Comparison of ENCODE assay signal across 12 mouse cellular contexts in genomic region chr5:64780778-64781177, GRCm38 (mm10). TPM values are rescaled to one million over a fixed set of nuclear protein-coding genes. Genes with fewer than 3 reads are reported as not detected.
DNase-seq lines count a peak whose midpoint lies in the region; ATAC-seq and TF ChIP-seq lines count a peak whose summit lies in the region.
"Had no signal": no experiment of that assay in that cellular context is flagged by ENCODE, and none has a peak within 500 bp of the region (broad histone marks: within the 10 kb centered on the region; RNA-seq: fewer than 3 reads in every experiment).

No protein-coding gene starts in this region.

- H3K9me3 ChIP-seq in G1E (replicated peaks), result no peaks in the 10 kb centered on the region
- no peaks in the 10 kb centered on the region for H3K9me3 ChIP-seq in liver, embryonic 13.5 days (replicated peaks)
- H3K9me3 ChIP-seq: forebrain, embryonic 15.5 days; heart, embryonic 15.5 days had no signal

- DNase-seq in B cell, adult 2 months, result peak; percentile 62 to 70
- peak; percentile 31 for DNase-seq in G1E (ENCODE audit: low spot score)
- no peak for DNase-seq in liver, embryonic 13.5 days
- peak; percentile 45 to 60 for DNase-seq in natural killer cell, adult 2 months (ENCODE audit: low spot score in 2 of 2)
- no peak for DNase-seq in layer of hippocampus, postnatal 25 days (ENCODE audit: extremely low spot score in 1 of 2, low spot score in 1 of 2)
- no peak for DNase-seq in frontal cortex, postnatal 14 days (ENCODE audit: low spot score in 2 of 2)
- DNase-seq in left cerebral cortex, adult 18-20 months (ENCODE audit: low spot score in 2 of 2), result no peak
- DNase-seq in testis, postnatal 10 days (ENCODE audit: low spot score), result no peak
- DNase-seq: cerebellum, postnatal 14 days; kidney, adult 18-20 months had no signal

- no peak overlapping the region for H3K4me3 ChIP-seq in G1E (ENCODE audit: low read depth, low read length)
- H3K4me3 ChIP-seq in liver, embryonic 13.5 days (replicated peaks), result no peak overlapping the region
- H3K4me3 ChIP-seq: forebrain, embryonic 15.5 days; heart, embryonic 15.5 days had no signal

- no peak overlapping the region; the same call in 1 of the 2 replicates for H3K9ac ChIP-seq in liver, embryonic 13.5 days
- H3K9ac ChIP-seq: forebrain, embryonic 15.5 days; heart, embryonic 15.5 days had no signal

- ATAC-seq in G1E (ENCODE audit: extremely low read depth, insufficient number of reproducible peaks, low FRiP score, poor library complexity, severe bottlenecking), result no peak; the same call in 1 of the 2 replicates
- no peak for ATAC-seq in liver, embryonic 13.5 days (ENCODE audit: low read depth)
- ATAC-seq: forebrain, embryonic 15.5 days had no signal

- 16% methylated on average over 7 of the region's 7 CpGs for WGBS in liver, embryonic 13.5 days (ENCODE audit: insufficient replicate concordance)

- no peak for TF ChIP-seq CTCF in G1E (IDR thresholded peaks at IDR 0.05; ENCODE audit: low read depth, low read length)

- 0 out of 2 replicates have a peak overlapping the region, but pooled peaks have one; percentile 20 for H3K4me2 ChIP-seq in liver, embryonic 13.5 days
- H3K4me2 ChIP-seq: forebrain, embryonic 15.5 days; heart, embryonic 15.5 days had no signal

- H3K27ac ChIP-seq in liver, embryonic 13.5 days, result peak overlapping the region; percentile 11; the same call in 1 of the 2 replicates
- H3K27ac ChIP-seq: forebrain, embryonic 15.5 days; heart, embryonic 15.5 days had no signal

- H3K36me3 ChIP-seq in G1E (replicated peaks), result no peaks in the 10 kb centered on the region
- H3K36me3 ChIP-seq in liver, embryonic 13.5 days, result no peaks in the 10 kb centered on the region
- H3K36me3 ChIP-seq: forebrain, embryonic 15.5 days; heart, embryonic 15.5 days had no signal

- H3K4me1 ChIP-seq in G1E (ENCODE audit: insufficient read depth, low read depth, low read length), result peaks cover 23% of the 10 kb centered on the region
- H3K4me1 ChIP-seq in liver, embryonic 13.5 days (replicated peaks), result peaks cover 21% of the 10 kb centered on the region
- H3K4me1 ChIP-seq: forebrain, embryonic 15.5 days; heart, embryonic 15.5 days had no signal

- H3K27me3 ChIP-seq in G1E (ENCODE audit: insufficient read depth, low read length), result no peaks in the 10 kb centered on the region; the same call in 1 of the 2 replicates
- H3K27me3 ChIP-seq in liver, embryonic 13.5 days, result no peaks in the 10 kb centered on the region
- H3K27me3 ChIP-seq: forebrain, embryonic 15.5 days; heart, embryonic 15.5 days had no signal

RNA-seq across cellular contexts. Expression of gene Klf3, which starts 22.4 kb away (rescaled TPM):
- total RNA-seq in G1E (2014; fragmentation: Nextera tagmentation) (92.6 and 147 TPM in 2 replicates), G1E (2017) (20.1 and 21.1 TPM in 2 replicates)
- polyA plus RNA-seq in G1E (2012), result 170 and 238 TPM in 2 replicates
- 73.2 and 78.4 TPM in 2 replicates for polyA plus RNA-seq in liver, embryonic 13.5 days (2015; fragmentation: Nextera tagmentation; extraction: Ambion mirVana)
- 10 to 100 TPM; 50.0 to 56.1 TPM for total RNA-seq in layer of hippocampus, postnatal 25 days (2021)
- 10 to 100 TPM; 32.0 to 33.4 TPM for total RNA-seq in left cerebral cortex, adult 18-20 months (2021)

Comparison
In these comparisons a context has a peak if more than half of its experiments do, and no peak if none do; other contexts are left out.
1. DNase-seq: peak in B cell, adult 2 months (2 of 2), G1E (single experiment) and natural killer cell, adult 2 months (2 of 2); none in liver, embryonic 13.5 days (single experiment), layer of hippocampus, postnatal 25 days (0 of 2), frontal cortex, postnatal 14 days (0 of 2), left cerebral cortex, adult 18-20 months (0 of 2) and testis, postnatal 10 days (single experiment).